Mouse (Mus musculus) frontal cortex, postnatal 10 days (tissue): ENCODE measurements around the gene Ankrd13d.

ENCODE experiments used
- DNase-seq, 2 experiments: peaks; one replicate each; pipeline ENCODE4 v3.0.0; 2022; ENCODE audit warnings: low spot score in 2 of 2, mixed read lengths in 1 of 2

Gene Ankrd13d

GRCm38 (mm10) chr19:4282898-4283553 lies at the start of gene Ankrd13d:
Gene Ankrd13d, minus strand, starts transcription at chr19:4283137.
- peak; percentile 91 to 94 for DNase-seq

GRCm38 (mm10) chr19:4332653-4333052 lies 49.7 kb upstream of the Ankrd13d start:
- DNase-seq: peak in 1 of 2 experiments; percentile 42

- DNase-seq: no peak
Observed at GRCm38 (mm10) chr19:4331273-4331672, 48.3 kb upstream of the Ankrd13d start.

- DNase-seq: no peak
Observed at GRCm38 (mm10) chr19:4330603-4331002, 47.7 kb upstream of the Ankrd13d start.

GRCm38 (mm10) chr19:4328737-4329304 lies 45.9 kb upstream of the Ankrd13d start:
- DNase-seq: no peak

- DNase-seq: no peak
Observed at GRCm38 (mm10) chr19:4326881-4327280, 43.9 kb upstream of the Ankrd13d start.

- DNase-seq: no peak
Observed at GRCm38 (mm10) chr19:4326106-4326505, 43.2 kb upstream of the Ankrd13d start.

- no peak for DNase-seq
Observed at GRCm38 (mm10) chr19:4322134-4322533, 39.2 kb upstream of the Ankrd13d start.

GRCm38 (mm10) chr19:4321622-4322021 lies 38.7 kb upstream of the Ankrd13d start:
- DNase-seq: no peak

GRCm38 (mm10) chr19:4319272-4319671 lies 36.3 kb upstream of the Ankrd13d start:
- no peak for DNase-seq

- no peak for DNase-seq
Observed at GRCm38 (mm10) chr19:4317181-4317580, 34.2 kb upstream of the Ankrd13d start.

GRCm38 (mm10) chr19:4315223-4315944 lies 32.4 kb upstream of the Ankrd13d start:
- no peak for DNase-seq

GRCm38 (mm10) chr19:4309776-4310185 lies 26.8 kb upstream of the Ankrd13d start:
- no peak for DNase-seq

- no peak for DNase-seq
Observed at GRCm38 (mm10) chr19:4309302-4309701, 26.4 kb upstream of the Ankrd13d start.

- DNase-seq: peak in 1 of 2 experiments; percentile 78
Observed at GRCm38 (mm10) chr19:4306190-4306577, 23.2 kb upstream of the Ankrd13d start, which contains the start of gene Grk2. Gene Grk2, minus strand, starts transcription at chr19:4306222.

- DNase-seq: peak in 1 of 2 experiments; percentile 52
Observed at GRCm38 (mm10) chr19:4305491-4306189, 22.7 kb upstream of the Ankrd13d start.

- DNase-seq: no peak
Observed at GRCm38 (mm10) chr19:4304871-4305321, 22.0 kb upstream of the Ankrd13d start.

- DNase-seq: no peak
Observed at GRCm38 (mm10) chr19:4304251-4304821, 21.4 kb upstream of the Ankrd13d start.

GRCm38 (mm10) chr19:4303640-4303995 lies 20.7 kb upstream of the Ankrd13d start:
- no peak for DNase-seq

GRCm38 (mm10) chr19:4302936-4303639 lies 20.2 kb upstream of the Ankrd13d start:
- no peak for DNase-seq
